Mouse (Mus musculus) cortical plate, adult 2 months (tissue): ENCODE measurements around the gene Ezr. TPM values are rescaled to one million over a fixed set of nuclear protein-coding genes. Genes with fewer than 3 reads are reported as not detected.

Source experiments
- H3K27ac ChIP-seq: fragments of 200-500 bp; 2 replicates; pipeline ENCODE4 v1.5.1; 2012; ENCODE audit warnings: low read length, control low read depth, inconsistent platforms; ENCODE audit not compliant: insufficient read depth
- H3K4me1 ChIP-seq: fragments of 200-500 bp; 2 replicates; pipeline ENCODE4 v1.6.1; 2011; ENCODE audit warnings: low read length; ENCODE audit not compliant: control insufficient read depth, insufficient read depth
- H3K4me3 ChIP-seq: fragments of 200-500 bp; 2 replicates; pipeline ENCODE4 v1.5.1; 2011; ENCODE audit warnings: mild to moderate bottlenecking, low read length, control low read depth; ENCODE audit not compliant: insufficient read depth
- CTCF ChIP-seq: fragments of 200-500 bp; IDR thresholded peaks from 2 replicates; pipeline ENCODE4 v1.5.1; 2011; ENCODE audit warnings: mild to moderate bottlenecking, control low read depth, low read length; ENCODE audit not compliant: insufficient read depth; ENCODE audit errors: extremely low read depth
- POLR2A ChIP-seq: fragments of 200-500 bp; IDR thresholded peaks from 2 replicates; pipeline ENCODE4 v1.6.1; 2011; ENCODE audit warnings: mild to moderate bottlenecking, low read length, control low read depth; ENCODE audit not compliant: insufficient read depth; ENCODE audit errors: extremely low read depth
- polyA plus RNA-seq: library from polyadenylated mRNA; depleted of rRNA; stranded (reverse); fragments of >200 nt; gene quantifications from 2 replicates; pipeline ENCODE4 v1.2.3, GENCODE M21; 2012

Gene Ezr
- polyA plus RNA-seq, 1 experiment = 53.2 TPM

DNA sequence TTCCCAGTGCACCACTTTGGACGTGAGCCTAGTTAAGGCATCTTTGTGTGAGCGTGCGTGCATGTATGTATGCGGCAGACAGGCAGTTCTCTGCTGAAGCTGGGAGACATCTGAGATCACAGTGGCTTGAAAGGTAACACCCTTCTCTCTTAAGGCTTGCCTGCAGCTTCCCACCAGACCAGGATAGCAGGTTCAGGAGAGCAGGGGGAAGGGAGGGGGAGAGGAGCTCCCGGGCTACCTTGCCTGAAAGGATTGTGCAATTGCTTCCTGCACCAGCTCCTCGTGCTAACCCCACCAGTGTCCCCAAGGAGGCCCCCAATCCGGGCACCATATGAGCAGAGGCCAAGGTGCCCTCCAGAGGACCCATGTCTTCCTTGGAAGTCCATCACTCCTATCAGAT is 3.0 kb downstream of the Ezr start:
- H3K4me1 ChIP-seq = no peaks in the 10 kb centered on the region
- TF ChIP-seq CTCF (no peak), POLR2A (no peak)
- H3K4me3 ChIP-seq = peak overlapping the region; percentile 12; the same call in 1 of the 2 replicates
- no peak overlapping the region for H3K27ac ChIP-seq

DNA sequence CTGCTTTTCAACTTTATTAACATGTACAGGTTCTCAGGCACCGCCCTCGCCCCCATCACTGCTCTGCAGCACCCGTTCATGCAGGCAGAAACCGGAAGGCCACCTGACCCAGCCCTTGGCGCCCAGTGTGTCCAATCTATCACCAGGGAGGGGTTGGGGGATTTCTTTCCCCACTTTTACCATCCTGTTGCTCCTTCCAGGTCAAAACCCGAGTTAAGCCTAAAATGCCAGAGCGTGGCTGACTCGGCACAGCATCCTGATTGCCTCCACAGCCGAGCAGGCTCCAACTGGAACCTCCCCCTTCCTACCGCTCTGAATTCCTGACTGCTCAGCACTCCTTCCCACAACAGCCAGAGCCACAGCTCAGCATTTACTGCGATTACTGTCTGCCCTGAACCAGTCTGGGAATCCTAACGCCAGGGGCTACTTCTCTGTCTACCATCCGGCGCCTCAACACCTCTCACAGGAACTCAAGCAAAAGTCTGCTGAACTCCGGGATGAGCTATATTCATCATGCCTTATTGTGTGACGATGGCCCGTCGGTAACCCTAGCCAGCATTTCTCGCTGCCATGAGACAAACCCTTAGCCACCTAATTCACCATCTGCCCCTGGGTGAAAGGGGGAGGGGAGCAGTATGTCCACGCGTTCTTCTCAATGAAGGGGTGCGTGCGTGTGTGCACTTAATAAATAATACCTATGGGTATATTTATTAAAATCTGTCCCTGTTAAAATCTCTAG is 3.6 kb downstream of the Ezr start:
- TF ChIP-seq CTCF = no peak
- TF ChIP-seq POLR2A = no peak
- peak overlapping the region; percentile 12 for H3K4me3 ChIP-seq
- no peaks in the 10 kb centered on the region for H3K4me1 ChIP-seq
- no peak overlapping the region for H3K27ac ChIP-seq

DNA sequence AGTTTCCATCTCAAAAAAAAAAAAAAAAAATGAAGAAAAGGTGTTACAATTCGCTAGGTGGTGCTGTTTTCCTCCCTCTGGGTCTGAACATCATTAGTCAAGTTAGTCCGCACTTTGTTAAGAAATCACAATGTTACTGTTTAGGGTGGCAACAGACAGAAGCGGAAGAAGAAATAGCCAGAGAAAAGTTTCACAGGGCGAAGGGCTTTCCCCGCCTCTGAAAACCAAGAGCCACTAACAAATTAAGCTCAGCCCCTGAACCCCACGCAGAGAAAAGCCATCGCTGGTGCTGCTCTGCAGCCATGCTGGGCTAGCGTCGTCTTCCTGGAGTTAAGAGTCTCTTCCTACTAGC is 4.3 kb downstream of the Ezr start:
- Histone ChIP-seq H3K27ac (no peak overlapping the region), H3K4me1 (no peaks in the 10 kb centered on the region), H3K4me3 (peak overlapping the region; percentile 12; the same call in 1 of the 2 replicates)
- no peak for TF ChIP-seq CTCF
- no peak for TF ChIP-seq POLR2A

DNA sequence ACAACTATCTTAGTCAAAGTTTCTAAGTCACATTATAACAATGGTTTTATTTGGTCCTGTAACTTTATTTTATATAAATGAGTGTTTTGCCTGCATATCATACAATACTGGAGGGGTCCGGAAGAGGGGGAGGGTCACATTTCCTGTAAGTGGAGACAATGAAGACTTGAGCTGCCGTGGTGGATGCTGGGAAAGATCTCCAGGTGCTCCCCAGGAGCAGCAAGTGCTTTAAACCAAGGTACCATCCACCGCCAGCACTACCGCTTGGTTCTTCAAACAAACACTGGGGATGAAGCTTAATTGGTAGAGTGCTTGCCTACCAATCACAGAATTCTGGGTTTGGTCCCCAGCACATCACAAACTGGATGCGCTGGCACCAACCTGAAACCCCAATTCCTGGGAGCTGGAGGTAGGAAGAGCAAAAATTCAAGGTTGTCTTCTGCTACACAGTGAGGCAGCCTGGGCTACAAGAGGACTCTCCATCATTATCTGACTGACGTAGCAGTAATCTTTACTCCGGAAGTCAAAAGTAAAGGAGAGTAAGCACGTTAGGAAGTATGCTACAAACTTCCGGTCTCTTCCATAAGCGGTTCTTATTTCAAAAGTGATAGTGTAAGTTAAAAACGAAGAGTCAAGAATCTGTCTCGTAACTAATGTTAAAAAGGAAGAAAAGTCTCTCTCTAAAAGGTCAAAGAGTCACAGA is 4.8 kb downstream of the Ezr start:
- Histone ChIP-seq H3K27ac (no peak overlapping the region), H3K4me1 (no peaks in the 10 kb centered on the region), H3K4me3 (no peak overlapping the region)
- TF ChIP-seq POLR2A (no peak), CTCF (no peak)

DNA sequence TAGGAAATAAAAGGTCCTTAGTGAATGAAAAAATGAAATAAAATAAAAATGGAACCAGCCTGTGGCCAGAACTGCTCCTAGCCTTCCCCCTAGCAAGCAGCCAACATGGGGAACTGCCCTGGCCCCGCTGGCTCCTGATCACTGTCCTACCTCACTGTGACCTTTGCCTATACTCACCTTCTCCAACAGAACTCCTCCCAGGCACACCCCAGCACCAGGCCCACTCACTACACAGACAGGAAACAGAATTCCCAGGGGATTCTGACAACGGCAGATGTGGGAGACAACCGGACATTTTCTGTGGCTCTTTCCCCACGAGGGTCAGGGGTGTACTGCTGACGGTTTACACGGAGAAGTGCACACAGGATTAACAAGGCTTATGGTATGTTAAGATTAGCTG is 5.5 kb downstream of the Ezr start:
- no peak for TF ChIP-seq CTCF
- TF ChIP-seq POLR2A = no peak
- Histone ChIP-seq H3K27ac (no peak overlapping the region), H3K4me3 (no peak overlapping the region), H3K4me1 (no peaks in the 10 kb centered on the region)

DNA sequence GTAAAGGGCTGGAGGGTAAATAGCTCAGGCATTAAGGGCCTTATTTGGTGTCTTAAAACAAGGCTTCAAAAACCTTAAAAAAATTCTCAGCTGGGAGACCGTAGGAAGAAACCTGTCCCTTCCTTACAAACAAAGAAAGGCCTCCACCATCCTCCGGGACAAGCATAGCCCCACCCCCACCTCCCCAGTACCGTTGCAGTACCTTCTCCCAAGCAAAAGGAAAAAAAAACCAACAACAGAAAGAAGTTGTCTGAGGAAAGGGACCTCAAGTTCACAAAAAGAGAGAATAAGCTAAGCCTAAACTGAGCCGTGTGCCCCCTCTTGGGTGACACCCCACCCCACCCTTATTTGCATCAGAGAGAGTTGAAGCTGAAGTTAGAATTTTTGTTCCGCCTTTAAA is 6.0 kb downstream of the Ezr start:
- H3K27ac ChIP-seq = no peak overlapping the region
- H3K4me1 ChIP-seq = no peaks in the 10 kb centered on the region
- H3K4me3 ChIP-seq = no peak overlapping the region
- TF ChIP-seq CTCF = no peak
- TF ChIP-seq POLR2A = no peak

DNA sequence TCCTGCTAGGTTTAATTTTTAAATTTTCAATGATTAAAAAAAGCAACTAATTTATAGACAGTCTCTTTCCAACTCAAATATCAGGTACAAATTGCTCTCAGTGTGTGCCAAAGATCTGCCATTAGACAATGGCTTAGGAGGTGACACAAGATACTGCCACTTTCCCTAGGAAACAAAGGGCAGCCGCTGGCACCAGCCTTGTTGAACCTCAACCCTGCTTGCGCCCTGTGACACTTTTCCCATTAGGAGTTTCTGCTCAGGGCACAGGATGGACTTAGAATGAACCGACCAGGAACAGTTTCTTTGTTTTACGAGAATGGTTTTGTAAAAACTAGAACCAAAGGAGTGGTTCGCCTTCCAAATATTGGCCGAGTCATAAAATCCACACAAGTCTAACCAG is 6.5 kb downstream of the Ezr start:
- no peak for TF ChIP-seq POLR2A
- no peak for TF ChIP-seq CTCF

DNA sequence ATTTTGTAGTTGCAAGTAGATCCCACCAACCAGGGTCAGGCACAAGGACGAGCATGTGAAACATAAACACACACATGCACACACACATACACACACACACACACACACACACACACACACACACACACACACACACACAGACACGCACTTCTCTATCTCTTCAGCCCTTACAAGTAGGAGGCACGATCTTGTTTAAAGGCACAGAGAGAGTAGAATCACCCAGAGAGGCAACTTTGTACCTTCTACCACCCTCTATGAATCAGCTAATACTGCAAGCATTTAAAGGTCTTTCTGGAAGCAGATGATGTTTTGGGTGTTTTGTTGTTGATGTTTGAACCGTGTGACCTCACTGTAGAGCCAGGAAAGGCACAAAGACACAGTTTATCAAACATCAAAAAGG is 6.9 kb downstream of the Ezr start:
- TF ChIP-seq CTCF (no peak), POLR2A (no peak)
- Histone ChIP-seq H3K4me3 (no peak overlapping the region), H3K27ac (no peak overlapping the region), H3K4me1 (no peaks in the 10 kb centered on the region)

More for the DNA sequence above, 6.5 kb downstream of the Ezr start:
- no peak overlapping the region for H3K27ac ChIP-seq
- no peaks in the 10 kb centered on the region for H3K4me1 ChIP-seq
- no peak overlapping the region for H3K4me3 ChIP-seq

DNA sequence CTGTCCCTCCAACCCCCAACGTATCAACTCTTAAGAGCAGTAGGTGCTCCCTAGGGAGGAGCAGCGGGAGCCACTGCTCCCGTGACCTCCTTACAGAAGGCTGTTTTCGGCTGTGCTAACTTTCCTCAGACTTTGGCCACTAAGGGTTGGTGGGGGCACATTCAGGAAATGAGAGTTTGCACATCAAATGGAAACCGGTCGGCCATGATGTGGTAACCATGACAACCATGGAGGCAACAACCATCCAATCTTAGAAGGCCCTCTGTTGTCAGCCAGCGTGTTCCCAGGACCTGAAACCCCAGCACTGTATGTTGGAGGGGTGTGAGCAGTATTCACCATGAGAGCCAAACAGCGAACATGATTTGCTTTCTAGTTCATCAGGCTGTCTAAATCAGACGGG is 7.4 kb downstream of the Ezr start:
- H3K4me1 ChIP-seq = no peaks in the 10 kb centered on the region
- H3K4me3 ChIP-seq = no peak overlapping the region
- TF ChIP-seq CTCF (no peak), POLR2A (no peak)
- H3K27ac ChIP-seq = no peak overlapping the region
